Mouse (Mus musculus): ENCODE data around the gene Pde11a. TPM values are rescaled to one million over a fixed set of nuclear protein-coding genes. Genes with fewer than 3 reads are reported as not detected.

The Pde11a gene
- polyA plus RNA-seq, 1 experiment from 2014 or later: 1.5 TPM

DNA sequence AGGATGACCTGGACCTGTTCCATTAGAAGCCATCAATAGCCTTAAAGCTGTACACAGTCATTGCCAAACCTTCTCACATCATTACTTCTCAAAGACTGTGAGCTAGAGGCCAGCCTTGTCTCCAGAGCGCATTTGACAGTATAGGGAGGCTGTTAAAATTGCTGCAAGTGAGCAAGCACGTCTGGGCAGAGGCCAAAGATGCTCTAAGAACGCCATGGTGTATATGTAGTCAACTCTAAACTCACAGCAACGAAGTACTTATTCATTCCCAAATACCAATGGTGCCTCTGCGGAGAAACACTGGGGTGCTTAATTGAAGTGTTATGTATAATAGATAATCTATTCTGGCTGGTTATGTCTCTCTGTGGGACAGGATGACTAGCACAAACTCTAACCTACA is 14.1 kb downstream of the Pde11a start:
- no peak overlapping the region for H3K27ac ChIP-seq (ENCODE audit: low read length)
- H3K9me3 ChIP-seq (ENCODE audit: low read length): no peaks in the 10 kb centered on the region
- H3K4me3 ChIP-seq (ENCODE audit: low read length): no peak overlapping the region
- H3K9ac ChIP-seq (replicated peaks; ENCODE audit: low read length): no peak overlapping the region
- ATAC-seq (ENCODE audit: low FRiP score, low TSS enrichment): no peak
- H3K36me3 ChIP-seq (ENCODE audit: insufficient read depth, low read length): no peaks in the 10 kb centered on the region
- WGBS: 89% methylated on average over 5 of the region's 5 CpGs
- no peaks in the 10 kb centered on the region for H3K27me3 ChIP-seq (ENCODE audit: insufficient read depth, low read length)
- H3K4me2 ChIP-seq (replicated peaks; ENCODE audit: low read depth, low read length): no peak overlapping the region
- no peaks in the 10 kb centered on the region for H3K4me1 ChIP-seq (ENCODE audit: insufficient read depth, low read length)

DNA sequence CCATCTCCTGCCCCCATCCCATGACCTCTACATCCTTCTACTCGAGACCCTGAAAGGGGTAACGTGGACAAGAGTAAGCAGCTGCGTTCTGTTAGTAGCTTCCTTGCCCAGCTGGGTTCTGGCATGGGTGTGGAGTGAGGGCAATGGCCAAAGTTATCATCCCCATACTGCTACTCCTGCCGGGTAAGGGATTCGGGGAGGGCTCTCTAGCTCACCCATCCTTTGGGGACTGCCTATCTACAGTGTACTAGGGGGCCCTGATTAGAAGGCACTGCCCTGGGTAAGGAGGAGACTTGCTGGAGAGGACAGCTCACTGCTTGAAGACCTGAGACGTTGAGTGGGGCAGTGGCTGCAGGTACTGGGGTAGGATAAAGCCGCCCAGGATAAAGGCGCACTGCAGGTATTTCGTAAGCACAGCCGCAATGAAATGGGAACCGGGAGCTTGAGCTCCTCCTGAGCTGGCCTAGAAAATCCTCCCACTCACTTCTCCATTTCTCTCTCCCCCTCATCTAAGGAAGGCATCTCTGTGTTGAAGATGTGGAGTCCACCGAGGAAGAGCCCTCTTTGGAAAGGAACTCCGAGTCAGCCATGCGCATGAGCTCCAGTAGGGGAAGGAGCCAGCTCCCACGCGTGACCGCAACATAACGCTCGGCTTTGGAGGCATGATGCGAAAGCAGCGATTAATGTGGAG is 15.2 kb downstream of the Pde11a start:
- no peak overlapping the region for H3K27ac ChIP-seq (ENCODE audit: low read length)
- H3K4me1 ChIP-seq (ENCODE audit: insufficient read depth, low read length): no peaks in the 10 kb centered on the region
- WGBS: 67% methylated on average over 21 of the region's 21 CpGs
- no peak overlapping the region for H3K4me2 ChIP-seq (replicated peaks; ENCODE audit: low read depth, low read length)
- no peak overlapping the region for H3K4me3 ChIP-seq (ENCODE audit: low read length)
- no peak for ATAC-seq (ENCODE audit: low FRiP score, low TSS enrichment)
- H3K27me3 ChIP-seq (ENCODE audit: insufficient read depth, low read length): no peaks in the 10 kb centered on the region
- no peaks in the 10 kb centered on the region for H3K36me3 ChIP-seq (ENCODE audit: insufficient read depth, low read length)
- no peaks in the 10 kb centered on the region for H3K9me3 ChIP-seq (ENCODE audit: low read length)
- no peak overlapping the region for H3K9ac ChIP-seq (replicated peaks; ENCODE audit: low read length)

DNA sequence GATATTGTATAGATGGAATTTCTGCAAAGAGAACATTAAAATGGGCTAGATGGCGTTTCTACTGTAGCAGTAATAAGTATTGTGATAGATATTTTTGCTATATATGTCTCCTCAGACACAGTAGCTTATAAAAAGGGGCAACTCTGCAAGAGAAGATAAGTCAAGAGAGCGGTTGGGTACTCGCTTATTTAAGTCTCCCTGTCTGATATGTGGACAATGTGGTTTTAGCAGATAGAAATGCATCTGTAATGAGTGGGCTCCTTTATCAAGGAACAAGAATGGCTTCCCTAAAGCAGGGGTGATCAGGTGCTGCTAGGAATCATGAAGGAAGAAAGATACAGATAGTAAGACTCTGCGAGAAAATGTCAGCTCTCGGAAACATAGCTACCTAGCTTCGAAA is 18.2 kb downstream of the Pde11a start:
- 82% methylated on average over 6 of the region's 6 CpGs for WGBS
- Histone ChIP-seq H3K9me3 (ENCODE audit: low read length) (no peaks in the 10 kb centered on the region), H3K4me2 (replicated peaks; ENCODE audit: low read depth, low read length) (no peak overlapping the region), H3K27ac (ENCODE audit: low read length) (no peak overlapping the region), H3K4me3 (ENCODE audit: low read length) (no peak overlapping the region), H3K9ac (replicated peaks; ENCODE audit: low read length) (no peak overlapping the region), H3K36me3 (ENCODE audit: insufficient read depth, low read length) (no peaks in the 10 kb centered on the region), H3K27me3 (ENCODE audit: insufficient read depth, low read length) (no peaks in the 10 kb centered on the region), H3K4me1 (ENCODE audit: insufficient read depth, low read length) (no peaks in the 10 kb centered on the region)
- ATAC-seq (ENCODE audit: low FRiP score, low TSS enrichment): no peak

DNA sequence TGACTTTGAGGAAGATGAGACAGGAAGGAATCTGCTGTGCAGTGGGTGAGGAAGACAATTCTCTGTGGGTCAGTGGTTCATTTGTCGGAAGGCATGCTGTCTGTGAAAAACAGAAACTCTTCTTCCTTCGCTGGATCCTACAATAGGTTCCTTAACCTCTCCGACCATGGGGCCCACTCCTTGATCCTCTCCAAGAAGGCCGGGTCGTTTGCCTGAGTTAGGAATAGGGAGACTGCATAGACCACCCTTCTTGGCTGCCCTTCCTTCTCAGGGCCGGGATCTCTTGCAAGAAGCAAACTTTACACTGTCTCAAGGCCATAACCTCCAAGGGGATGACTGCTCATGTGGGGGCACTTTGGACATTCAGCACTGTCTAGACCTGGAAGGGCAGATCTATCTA is 19.3 kb downstream of the Pde11a start:
- ATAC-seq (ENCODE audit: low FRiP score, low TSS enrichment): no peak
- Histone ChIP-seq H3K27ac (ENCODE audit: low read length) (no peak overlapping the region), H3K9me3 (ENCODE audit: low read length) (no peaks in the 10 kb centered on the region), H3K27me3 (ENCODE audit: insufficient read depth, low read length) (no peaks in the 10 kb centered on the region), H3K4me1 (ENCODE audit: insufficient read depth, low read length) (no peaks in the 10 kb centered on the region), H3K36me3 (ENCODE audit: insufficient read depth, low read length) (no peaks in the 10 kb centered on the region), H3K4me2 (replicated peaks; ENCODE audit: low read depth, low read length) (no peak overlapping the region), H3K4me3 (ENCODE audit: low read length) (no peak overlapping the region), H3K9ac (replicated peaks; ENCODE audit: low read length) (no peak overlapping the region)
- 63% methylated on average over 6 of the region's 6 CpGs for WGBS

DNA sequence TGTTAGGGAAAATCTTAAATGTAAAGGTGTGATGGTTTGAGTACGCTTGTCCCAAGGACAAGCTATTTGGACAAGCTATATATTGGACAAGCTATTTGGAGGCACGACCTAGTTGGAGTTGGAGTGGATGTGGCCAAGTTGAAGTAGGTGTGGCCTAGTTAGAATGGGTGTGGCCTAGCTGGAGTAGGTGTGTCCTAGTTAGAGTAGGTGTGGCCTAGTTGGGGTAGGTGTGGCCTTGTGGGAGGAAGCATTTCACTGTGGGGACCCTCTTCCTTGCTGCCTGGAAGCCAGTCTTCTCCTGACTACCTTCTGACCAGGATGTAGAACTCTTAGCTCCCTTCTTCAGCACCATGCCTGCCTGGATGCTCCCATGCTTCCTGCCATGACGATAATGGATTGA is 50.9 kb downstream of the Pde11a start:
- H3K27ac ChIP-seq (ENCODE audit: low read length): no peak overlapping the region
- no peak overlapping the region for H3K4me3 ChIP-seq (ENCODE audit: low read length)
- ATAC-seq (ENCODE audit: low FRiP score, low TSS enrichment): no peak
- 89% methylated on average over 3 of the region's 3 CpGs for WGBS
- no peaks in the 10 kb centered on the region for H3K4me1 ChIP-seq (ENCODE audit: insufficient read depth, low read length)
- H3K9me3 ChIP-seq (ENCODE audit: low read length): no peaks in the 10 kb centered on the region
- H3K9ac ChIP-seq (replicated peaks; ENCODE audit: low read length): no peak overlapping the region
- H3K27me3 ChIP-seq (ENCODE audit: insufficient read depth, low read length): no peaks in the 10 kb centered on the region
- no peaks in the 10 kb centered on the region for H3K36me3 ChIP-seq (ENCODE audit: insufficient read depth, low read length)
- no peak overlapping the region for H3K4me2 ChIP-seq (replicated peaks; ENCODE audit: low read depth, low read length)

DNA sequence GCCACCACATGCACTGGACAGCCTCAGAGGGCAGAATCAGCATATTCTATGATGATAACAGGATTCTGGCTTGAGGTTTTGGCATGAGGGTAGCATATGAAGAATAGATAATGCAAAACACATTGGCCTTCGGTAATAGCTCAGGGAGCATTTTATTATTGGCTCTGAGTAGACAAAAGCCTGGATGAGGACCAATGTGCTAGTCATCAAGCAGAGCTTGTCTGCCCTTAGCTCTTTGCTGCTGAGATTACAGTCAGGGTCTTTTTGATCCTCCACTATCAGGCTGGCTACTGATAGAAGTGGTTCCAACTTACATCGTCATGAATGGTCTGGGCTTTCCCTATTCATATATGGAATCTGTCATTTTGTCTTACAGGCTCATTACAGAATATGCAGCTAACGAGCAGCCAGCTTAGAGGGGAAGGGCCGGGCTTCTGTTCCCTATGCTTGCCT is 52.3 kb downstream of the Pde11a start:
- no peak for ATAC-seq (ENCODE audit: low FRiP score, low TSS enrichment)
- WGBS: 84% methylated on average over 4 of the region's 4 CpGs
- Histone ChIP-seq H3K4me2 (replicated peaks; ENCODE audit: low read depth, low read length) (no peak overlapping the region), H3K4me1 (ENCODE audit: insufficient read depth, low read length) (no peaks in the 10 kb centered on the region), H3K9ac (replicated peaks; ENCODE audit: low read length) (no peak overlapping the region), H3K27me3 (ENCODE audit: insufficient read depth, low read length) (no peaks in the 10 kb centered on the region), H3K36me3 (ENCODE audit: insufficient read depth, low read length) (no peaks in the 10 kb centered on the region), H3K4me3 (ENCODE audit: low read length) (no peak overlapping the region), H3K27ac (ENCODE audit: low read length) (no peak overlapping the region), H3K9me3 (ENCODE audit: low read length) (no peaks in the 10 kb centered on the region)

DNA sequence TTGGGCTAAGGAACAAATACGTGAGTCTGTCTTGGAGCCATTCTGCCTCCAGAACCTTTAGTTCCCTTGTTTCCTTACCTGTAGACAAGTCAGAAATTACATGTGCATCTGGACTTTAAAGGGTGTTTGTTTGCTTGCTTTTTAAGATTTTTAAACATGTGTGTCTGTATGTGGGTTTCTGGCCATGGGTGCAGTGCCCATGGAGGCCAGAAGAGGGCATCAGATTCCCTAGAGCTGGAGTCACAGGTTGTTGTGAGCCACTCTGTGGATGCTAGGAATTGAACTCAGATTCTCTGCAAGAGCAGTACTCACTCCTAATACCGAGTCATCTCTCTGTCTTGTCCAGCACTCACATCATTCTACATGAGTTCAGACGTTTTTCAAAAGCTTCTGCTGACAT is 53.4 kb downstream of the Pde11a start:
- Histone ChIP-seq H3K4me1 (ENCODE audit: insufficient read depth, low read length) (no peaks in the 10 kb centered on the region), H3K9me3 (ENCODE audit: low read length) (no peaks in the 10 kb centered on the region), H3K27me3 (ENCODE audit: insufficient read depth, low read length) (no peaks in the 10 kb centered on the region), H3K4me2 (replicated peaks; ENCODE audit: low read depth, low read length) (no peak overlapping the region), H3K36me3 (ENCODE audit: insufficient read depth, low read length) (no peaks in the 10 kb centered on the region), H3K4me3 (ENCODE audit: low read length) (no peak overlapping the region), H3K27ac (ENCODE audit: low read length) (no peak overlapping the region), H3K9ac (replicated peaks; ENCODE audit: low read length) (no peak overlapping the region)
- ATAC-seq (ENCODE audit: low FRiP score, low TSS enrichment): no peak
- WGBS: 81% methylated on average over 3 of the region's 3 CpGs

DNA sequence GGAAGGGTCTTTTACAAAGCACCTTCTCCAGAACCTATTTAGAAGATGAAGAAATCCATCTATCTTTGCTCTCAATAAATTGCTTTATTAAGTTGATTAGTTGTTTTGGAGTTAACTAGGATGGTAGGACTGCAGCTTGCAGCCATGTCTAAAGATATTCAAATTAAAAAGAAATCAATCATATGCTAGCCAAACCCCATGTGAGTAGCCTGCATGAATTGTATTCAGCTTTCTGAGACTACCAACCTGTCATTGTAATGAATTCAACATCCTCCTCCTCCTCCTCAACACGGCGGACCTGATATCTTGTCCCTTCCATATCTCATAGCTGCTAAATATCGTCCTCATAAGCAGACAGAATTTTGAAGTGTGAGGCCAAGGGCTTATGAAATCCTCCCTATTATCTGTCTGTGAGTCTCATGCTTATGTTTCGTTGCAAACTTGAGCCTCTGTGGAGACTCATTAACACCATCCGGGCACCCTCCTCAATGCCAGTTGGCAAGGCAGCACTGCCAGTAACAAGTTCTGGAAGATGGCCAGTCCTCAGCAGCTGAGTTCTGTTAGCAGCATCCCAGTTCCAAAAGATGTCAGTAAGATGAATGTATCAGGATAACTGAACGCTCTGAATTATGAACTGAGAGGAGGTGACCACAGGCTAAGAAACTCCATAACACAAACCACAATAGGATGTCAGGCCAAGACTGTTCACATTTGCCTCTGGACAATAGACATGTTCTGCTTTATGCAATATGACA is 55.0 kb downstream of the Pde11a start:
- ATAC-seq (ENCODE audit: low FRiP score, low TSS enrichment): no peak
- H3K4me2 ChIP-seq (replicated peaks; ENCODE audit: low read depth, low read length): no peak overlapping the region

DNA sequence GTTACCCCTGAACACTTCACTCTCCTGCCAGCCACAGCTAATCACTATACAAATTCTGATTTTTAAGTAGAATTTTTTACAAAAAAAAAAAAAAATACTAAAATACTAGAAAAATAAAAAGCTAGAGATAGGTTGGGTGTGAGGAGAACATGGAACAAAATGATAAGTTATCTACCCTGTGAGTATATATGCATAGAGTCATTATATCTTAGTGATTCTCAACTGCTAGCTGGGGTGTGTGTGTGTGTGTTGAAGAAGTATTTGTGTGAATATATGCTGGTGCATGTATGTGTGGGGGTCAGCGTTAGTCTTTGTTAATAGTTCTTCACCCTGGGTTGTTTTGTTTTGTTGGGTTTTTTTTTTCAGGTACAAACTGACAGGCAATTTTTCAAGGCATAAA is 69.1 kb downstream of the Pde11a start:
- Histone ChIP-seq H3K4me1 (ENCODE audit: insufficient read depth, low read length) (no peaks in the 10 kb centered on the region), H3K9me3 (ENCODE audit: low read length) (no peaks in the 10 kb centered on the region), H3K36me3 (ENCODE audit: insufficient read depth, low read length) (no peaks in the 10 kb centered on the region), H3K4me2 (replicated peaks; ENCODE audit: low read depth, low read length) (no peak overlapping the region), H3K27me3 (ENCODE audit: insufficient read depth, low read length) (no peaks in the 10 kb centered on the region), H3K27ac (ENCODE audit: low read length) (no peak overlapping the region), H3K4me3 (ENCODE audit: low read length) (no peak overlapping the region), H3K9ac (replicated peaks; ENCODE audit: low read length) (no peak overlapping the region)
- 76% methylated on average over 1 of the region's 1 CpGs for WGBS
- ATAC-seq (ENCODE audit: low FRiP score, low TSS enrichment): no peak

More for the DNA sequence above, 55.0 kb downstream of the Pde11a start:
- H3K27ac ChIP-seq (ENCODE audit: low read length): no peak overlapping the region
- no peaks in the 10 kb centered on the region for H3K27me3 ChIP-seq (ENCODE audit: insufficient read depth, low read length)
- H3K9me3 ChIP-seq (ENCODE audit: low read length): no peaks in the 10 kb centered on the region
- H3K9ac ChIP-seq (replicated peaks; ENCODE audit: low read length): no peak overlapping the region
- H3K4me3 ChIP-seq (ENCODE audit: low read length): no peak overlapping the region
- H3K36me3 ChIP-seq (ENCODE audit: insufficient read depth, low read length): no peaks in the 10 kb centered on the region
- no peaks in the 10 kb centered on the region for H3K4me1 ChIP-seq (ENCODE audit: insufficient read depth, low read length)
- 81% methylated on average over 6 of the region's 6 CpGs for WGBS

DNA sequence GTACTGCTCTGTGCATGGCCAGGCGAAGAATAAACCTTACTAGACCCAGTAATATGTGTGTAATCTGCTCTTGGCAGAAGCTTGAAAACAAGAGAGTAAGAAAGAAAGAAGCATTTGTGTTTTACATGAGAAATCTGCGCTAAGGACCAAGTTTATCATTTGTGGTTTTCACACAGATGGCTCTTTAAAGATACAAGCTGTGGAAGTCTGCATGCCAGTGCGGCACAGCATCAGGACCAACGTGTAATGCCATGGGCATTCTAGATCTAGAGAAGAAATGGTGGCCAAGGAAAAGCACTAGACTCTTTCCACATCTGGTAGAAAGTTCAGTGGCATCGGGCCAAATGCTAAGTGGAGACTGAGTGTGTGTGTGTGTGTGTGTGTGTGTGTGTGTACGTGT is 71.2 kb downstream of the Pde11a start:
- Histone ChIP-seq H3K36me3 (ENCODE audit: insufficient read depth, low read length) (no peaks in the 10 kb centered on the region), H3K9me3 (ENCODE audit: low read length) (no peaks in the 10 kb centered on the region), H3K4me2 (replicated peaks; ENCODE audit: low read depth, low read length) (no peak overlapping the region), H3K27ac (ENCODE audit: low read length) (no peak overlapping the region), H3K4me3 (ENCODE audit: low read length) (no peak overlapping the region), H3K4me1 (ENCODE audit: insufficient read depth, low read length) (no peaks in the 10 kb centered on the region), H3K27me3 (ENCODE audit: insufficient read depth, low read length) (no peaks in the 10 kb centered on the region), H3K9ac (replicated peaks; ENCODE audit: low read length) (no peak overlapping the region)
- ATAC-seq (ENCODE audit: low FRiP score, low TSS enrichment): no peak
- whole genome bisulfite sequencing: 93% methylated on average over 6 of the region's 6 CpGs

Data from kidney, embryonic 16.5 days (tissue).